Mouse (Mus musculus) effector memory CD4-positive, alpha-beta T cell, adult 7 months (primary cell): ENCODE data around the gene Shmt2. TPM values are rescaled to one million over a fixed set of nuclear protein-coding genes. Genes with fewer than 3 reads are reported as not detected.

Experiments used
- polyA plus RNA-seq: library from polyadenylated mRNA; unstranded; fragments of 100-300 nt; shearing (Covaris generic); gene quantifications from one replicate; pipeline ENCODE4 v1.2.1, GENCODE M21; 2017

Shmt2 gene
- polyA plus RNA-seq: 63.9 TPM

DNA sequence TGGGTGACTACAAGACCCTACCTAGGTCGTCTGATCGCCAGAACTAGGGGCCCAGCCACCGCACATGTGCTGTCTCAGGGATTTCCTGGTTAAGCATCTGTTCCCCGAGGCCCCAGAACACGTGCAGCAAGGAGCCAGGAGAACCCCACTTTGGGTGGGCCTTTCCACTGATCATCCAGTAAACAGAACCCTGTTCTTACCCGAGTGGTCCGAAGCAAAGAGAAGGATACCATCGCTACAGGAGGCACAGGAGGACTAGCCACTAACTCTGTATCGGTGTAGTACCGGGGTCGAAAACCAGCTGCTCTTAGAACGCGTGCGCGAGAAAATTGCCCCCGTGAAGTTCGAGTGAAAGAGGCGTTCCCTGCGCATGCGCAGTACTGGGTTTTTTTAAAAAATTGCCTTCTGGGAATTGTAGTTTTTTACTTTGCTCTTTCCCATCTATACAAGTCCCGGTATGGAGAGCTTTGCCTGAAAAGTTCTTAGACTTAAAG lies at the start of gene Shmt2:
TSS of gene Shmt2 (minus strand) at position 357 of the 494 bp plus-strand sequence.

DNA sequence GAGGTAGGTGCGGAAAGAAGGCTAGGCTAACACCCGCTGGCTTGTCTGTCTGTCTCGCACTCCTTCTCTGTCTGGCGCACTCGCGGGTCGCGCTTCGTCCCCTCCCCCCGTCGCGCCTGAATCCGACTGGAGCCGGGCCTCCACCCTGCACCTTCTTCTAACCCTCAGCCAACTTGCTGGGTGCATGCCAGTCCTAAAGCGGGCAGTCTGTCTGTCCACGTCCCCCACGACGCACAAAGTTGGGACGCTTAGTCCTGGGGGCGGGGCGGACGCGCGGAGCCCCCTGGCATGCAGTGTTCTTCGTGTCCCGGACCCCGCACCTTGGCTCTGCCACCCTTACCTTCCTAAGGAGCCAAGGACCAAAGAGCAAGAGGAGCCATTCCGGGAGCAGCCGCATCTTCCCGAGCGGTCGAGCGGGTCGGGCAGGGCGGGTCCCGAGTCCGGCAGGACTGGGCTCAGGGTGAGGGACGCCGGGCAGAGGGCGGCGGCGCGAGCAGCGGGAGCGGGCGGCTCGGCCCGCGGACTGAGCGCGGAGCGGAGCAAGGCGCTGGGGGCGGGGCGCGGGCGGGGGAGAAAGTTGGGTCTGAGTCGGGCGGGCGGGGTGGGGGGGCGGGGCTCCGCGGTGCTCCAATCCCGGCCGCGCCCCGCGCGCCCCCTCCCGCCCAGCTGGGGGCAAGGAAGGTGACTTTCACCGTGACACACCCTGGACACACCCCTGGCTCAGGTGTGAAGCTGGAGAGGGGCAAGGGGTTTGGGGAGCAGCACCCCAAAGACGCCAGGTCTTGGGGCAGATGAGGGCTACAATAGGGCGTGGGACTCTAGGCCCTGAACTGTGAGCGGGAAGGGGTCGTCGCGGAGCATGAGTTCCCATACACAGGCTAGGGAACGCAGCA lies 12.0 kb upstream of the Shmt2 start, which contains the start of gene Nxph4:
TSS of gene Nxph4 (minus strand) at position 524 of the 893 bp plus-strand sequence.

GRCm38 (mm10) chr10:127514764-127515163 lies 7.5 kb downstream of the Shmt2 start, which contains the start of gene Ndufa4l2:
Gene Ndufa4l2 (plus strand): TSS chr10:127514967.

DNA sequence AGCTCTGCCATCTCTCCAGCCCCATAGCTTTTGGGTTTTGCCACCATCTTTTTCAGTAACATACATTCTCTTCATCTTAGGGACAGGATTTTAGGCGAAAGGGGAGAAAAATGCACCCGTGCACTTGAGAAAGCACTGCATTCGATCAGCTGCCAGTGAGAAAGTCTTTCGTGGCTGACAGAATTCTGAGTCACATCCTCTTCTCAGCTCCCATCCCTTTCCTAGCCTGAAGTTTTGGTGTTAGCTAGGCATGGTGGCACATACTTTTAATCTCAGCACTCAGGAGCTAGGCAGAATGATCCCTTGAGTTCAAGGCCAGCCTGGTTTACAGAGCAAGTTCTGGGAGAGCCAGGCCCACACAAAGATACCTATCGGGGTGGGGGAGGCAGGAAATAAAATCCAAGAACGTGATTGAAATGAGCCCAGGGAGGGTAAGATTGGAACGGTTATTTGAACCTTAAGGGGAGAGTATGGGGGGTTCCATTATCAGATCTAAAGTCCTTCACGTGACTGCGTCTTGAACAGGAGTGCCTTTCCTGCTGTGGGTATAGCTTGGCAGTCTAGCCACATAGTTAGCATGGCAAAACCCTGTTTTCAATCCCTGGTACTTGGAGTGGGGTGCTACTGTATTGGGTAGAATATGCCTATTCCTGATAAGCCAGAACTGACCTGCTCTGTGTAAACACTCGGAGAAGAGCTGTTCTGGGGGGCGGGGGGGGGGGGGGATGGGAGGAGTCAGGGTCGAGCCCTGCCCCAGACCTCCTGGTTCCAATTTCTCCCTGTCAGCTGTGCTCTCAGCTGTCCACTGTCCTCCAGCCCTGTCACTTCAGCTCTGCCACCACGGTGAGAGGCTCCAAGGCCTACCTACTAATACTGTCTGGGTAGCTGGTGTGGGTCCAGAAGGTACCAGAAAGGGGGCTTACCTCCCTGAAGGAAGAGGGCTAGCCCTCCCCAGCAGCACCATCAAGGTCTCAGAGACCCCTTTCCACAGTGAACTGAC lies 21.1 kb downstream of the Shmt2 start, which contains the start of gene Stac3:
TSS of gene Stac3 (plus strand) at position 793 of the 1,000 bp plus-strand sequence.

Other genes with a start within 250 kb of the Shmt2 start
- gene Mbd6, start 233.4 kb downstream of the Shmt2 start, polyA plus RNA-seq: 3.4 TPM
- 59.8 TPM for gene Mars, start 210.7 kb downstream of the Shmt2 start, polyA plus RNA-seq
- 174 TPM for gene Arhgap9, start 200.5 kb downstream of the Shmt2 start, polyA plus RNA-seq
- not detected for gene Gli1, start 180.5 kb downstream of the Shmt2 start, polyA plus RNA-seq
- not detected for gene Inhbe, start 168.0 kb downstream of the Shmt2 start, polyA plus RNA-seq
- not detected for gene Inhbc, start 152.0 kb downstream of the Shmt2 start, polyA plus RNA-seq
- 34.5 TPM for gene R3hdm2, start 142.1 kb downstream of the Shmt2 start, polyA plus RNA-seq
- not detected for gene Stac3, start 20.8 kb downstream of the Shmt2 start, polyA plus RNA-seq
- gene Ndufa4l2, start 7.5 kb downstream of the Shmt2 start, polyA plus RNA-seq: not detected
- not detected for gene Nxph4, start 12.1 kb upstream of the Shmt2 start, polyA plus RNA-seq
- 1.8 TPM for gene Lrp1, start 98.7 kb upstream of the Shmt2 start, polyA plus RNA-seq
- gene Stat6, start 120.5 kb upstream of the Shmt2 start, polyA plus RNA-seq: 259 TPM
- 9.7 TPM for gene Nemp1, start 144.5 kb upstream of the Shmt2 start, polyA plus RNA-seq
- 29.2 TPM for gene Nab2, start 146.1 kb upstream of the Shmt2 start, polyA plus RNA-seq
- gene Myo1a, start 182.7 kb upstream of the Shmt2 start, polyA plus RNA-seq: 0.40 TPM
- gene Tac2, start 202.0 kb upstream of the Shmt2 start, polyA plus RNA-seq: not detected
- 0.44 TPM for gene Zbtb39, start 217.1 kb upstream of the Shmt2 start, polyA plus RNA-seq
- not detected for gene Gpr182, start 229.3 kb upstream of the Shmt2 start, polyA plus RNA-seq
- 0.18 TPM for gene Rdh1, start 237.3 kb upstream of the Shmt2 start, polyA plus RNA-seq
- not detected for gene Rdh16f1, start 237.3 kb upstream of the Shmt2 start, polyA plus RNA-seq